Mouse (Mus musculus) small intestine, adult 2 months (tissue): Measurements from ENCODE around the gene Hist1h2ac. TPM values are rescaled to one million over a fixed set of nuclear protein-coding genes. Genes with fewer than 3 reads are reported as not detected.
A peak's percentile ranks its signal among the peaks of the same experiment; 100 is the strongest.
"Not testable (repeated sequence)": the region's sequence is repeated elsewhere in the genome, so short reads cannot be mapped to it uniquely, and the experiment has no call there.

Source experiments
- H3K27ac ChIP-seq: fragments of 200-500 bp; 2 replicates; pipeline ENCODE4 v1.5.1; 2012; ENCODE audit warnings: low read depth, low read length, control low read depth, inconsistent platforms; ENCODE audit not compliant: insufficient read depth
- H3K27me3 ChIP-seq: fragments of 200-500 bp; 2 replicates; pipeline ENCODE4 v1.6.1; 2012; ENCODE audit warnings: mild to moderate bottlenecking, moderate library complexity, low read length, inconsistent platforms; ENCODE audit not compliant: control insufficient read depth, insufficient read depth
- H3K36me3 ChIP-seq: fragments of 200-500 bp; 2 replicates; pipeline ENCODE4 v1.6.1; 2012; ENCODE audit warnings: mild to moderate bottlenecking, low read length, control low read depth, inconsistent platforms; ENCODE audit not compliant: control insufficient read depth, insufficient read depth
- H3K4me1 ChIP-seq: fragments of 200-500 bp; 2 replicates; pipeline ENCODE4 v1.6.1; 2012; ENCODE audit warnings: low read length, inconsistent platforms, mixed read lengths; ENCODE audit not compliant: control insufficient read depth, insufficient read depth, insufficient read length
- H3K4me3 ChIP-seq: fragments of 200-500 bp; 2 replicates; pipeline ENCODE4 v1.5.1; 2012; ENCODE audit warnings: low read depth, mild to moderate bottlenecking, control low read depth, inconsistent platforms, low read length, moderate library complexity
- CTCF ChIP-seq: fragments of 200-500 bp; IDR thresholded peaks from 2 replicates; pipeline ENCODE4 v1.5.1; 2012; ENCODE audit warnings: low read depth, mild to moderate bottlenecking, control low read depth, inconsistent platforms, low read length, moderate library complexity, mixed read lengths; ENCODE audit not compliant: insufficient replicate concordance, insufficient read length; ENCODE audit errors: extremely low read depth
- POLR2A ChIP-seq: fragments of 200-500 bp; IDR thresholded peaks from 2 replicates; pipeline ENCODE4 v1.6.1; 2012; ENCODE audit warnings: low read depth, mild to moderate bottlenecking, control low read depth, inconsistent platforms, low read length, moderate library complexity
- WGBS: fragments of 180-500 bp; shearing (Covaris S2); methylation state at CpG from one replicate; pipeline ENCODE4 v1.1.7; 2018; 5-methylcytosine and 5-hydroxymethylcytosine counted together
- polyA plus RNA-seq: library from polyadenylated mRNA; depleted of rRNA; stranded (reverse); fragments of >200 nt; gene quantifications from 2 replicates; pipeline ENCODE4 v1.2.3, GENCODE M21; 2012

The Hist1h2ac gene
- polyA plus RNA-seq, 1 experiment: 4.0 TPM

- Histone ChIP-seq H3K27ac (no peak overlapping the region), H3K36me3 (no peaks in the 10 kb centered on the region), H3K4me1 (peaks cover 7% of the 10 kb centered on the region; the same call in 1 of the 2 replicates), H3K27me3 (no peaks in the 10 kb centered on the region), H3K4me3 (no peak overlapping the region)
- WGBS: 85% methylated on average over 4 of the region's 4 CpGs
- TF ChIP-seq CTCF: no peak
- TF ChIP-seq POLR2A: no peak
Measured at GRCm38 (mm10) chr13:23724239-23724638, 40.5 kb upstream of the Hist1h2ac start.

- peak overlapping the region; percentile 53 for H3K27ac ChIP-seq
- not testable (repeated sequence) for H3K27me3 ChIP-seq, H3K4me3 ChIP-seq, H3K36me3 ChIP-seq, H3K4me1 ChIP-seq
- WGBS: 31% methylated on average over 2 of the region's 2 CpGs
Measured at GRCm38 (mm10) chr13:23717593-23718245, 34.0 kb upstream of the Hist1h2ac start.

- no peaks in the 10 kb centered on the region for H3K4me1 ChIP-seq
- 75% methylated on average over 11 of the region's 11 CpGs for WGBS
Measured at GRCm38 (mm10) chr13:23717176-23717575, 33.4 kb upstream of the Hist1h2ac start.

GRCm38 (mm10) chr13:23716261-23717042 is 32.7 kb upstream of the Hist1h2ac start:
- Histone ChIP-seq H3K36me3 (no peaks in the 10 kb centered on the region), H3K4me3 (no peak overlapping the region), H3K27ac (no peak overlapping the region), H3K27me3 (no peaks in the 10 kb centered on the region), H3K4me1 (no peaks in the 10 kb centered on the region)
- no peak for TF ChIP-seq CTCF
- no peak for TF ChIP-seq POLR2A
- 71% methylated on average over 5 of the region's 5 CpGs for WGBS

More at GRCm38 (mm10) chr13:23717176-23717575, 33.4 kb upstream of the Hist1h2ac start:
- no peak overlapping the region for H3K4me3 ChIP-seq
- TF ChIP-seq POLR2A (no peak), CTCF (no peak)
- peak overlapping the region; percentile 53 for H3K27ac ChIP-seq
- H3K36me3 ChIP-seq: no peaks in the 10 kb centered on the region
- no peaks in the 10 kb centered on the region for H3K27me3 ChIP-seq

- Histone ChIP-seq H3K27me3 (no peaks in the 10 kb centered on the region), H3K4me1 (no peaks in the 10 kb centered on the region; the same call in 1 of the 2 replicates), H3K36me3 (no peaks in the 10 kb centered on the region), H3K27ac (peak within 1 kb of the TSS; percentile 61), H3K4me3 (peak within 1 kb of the TSS; percentile 73)
- WGBS: 2% methylated on average over 17 of the region's 17 CpGs
- TF ChIP-seq POLR2A (0 out of 2 replicates have a peak, but pooled peaks have one; percentile 42), CTCF (no peak)
Measured at GRCm38 (mm10) chr13:23710374-23711089, 26.8 kb upstream of the Hist1h2ac start, which contains the start of gene Hfe. TSS of gene Hfe (minus strand) at chr13:23710854.

- H3K27me3 ChIP-seq: no peaks in the 10 kb centered on the region
- H3K4me3 ChIP-seq: peak overlapping the region; percentile 73
- no peaks in the 10 kb centered on the region for H3K36me3 ChIP-seq
- WGBS: 18% methylated on average over 15 of the region's 15 CpGs
- peak overlapping the region; percentile 61 for H3K27ac ChIP-seq
- TF ChIP-seq POLR2A (no peak), CTCF (no peak)
- H3K4me1 ChIP-seq: no peaks in the 10 kb centered on the region; the same call in 1 of the 2 replicates
Measured at GRCm38 (mm10) chr13:23709714-23710373, 26.1 kb upstream of the Hist1h2ac start.
